Mouse (Mus musculus) megakaryocyte, embryonic 14.5 days (primary cell): ENCODE measurements around the gene 1700001L19Rik. TPM values are rescaled to one million over a fixed set of nuclear protein-coding genes. Genes with fewer than 3 reads are reported as not detected.

Source experiments
- H3K27me3 ChIP-seq: replicated peaks from 2 replicates; pipeline ENCODE3; 2012; ENCODE audit warnings: inconsistent platforms
- H3K36me3 ChIP-seq: replicated peaks from 2 replicates; pipeline ENCODE3; 2012; ENCODE audit warnings: low read length, inconsistent platforms, mixed read lengths
- H3K4me1 ChIP-seq: 2 replicates; pipeline ENCODE4 v1.6.1; 2012; ENCODE audit warnings: inconsistent platforms
- H3K4me3 ChIP-seq: replicated peaks from 2 replicates; pipeline ENCODE3; 2012; ENCODE audit warnings: moderate library complexity, mild to moderate bottlenecking, inconsistent platforms
- H3K9me3 ChIP-seq: 2 replicates; pipeline ENCODE4 v1.6.1; 2012; ENCODE audit warnings: inconsistent platforms
- FLI1 ChIP-seq: IDR thresholded peaks from 2 replicates; pipeline ENCODE4 v1.6.1; 2012; ENCODE audit warnings: low read length, inconsistent platforms, mixed read lengths
- GATA1 ChIP-seq: IDR thresholded peaks from 3 replicates; pipeline ENCODE4 v1.6.1; 2012; ENCODE audit warnings: mixed read lengths, low read length, inconsistent platforms, borderline replicate concordance
- polyA plus RNA-seq: library from polyadenylated mRNA; stranded (reverse); fragments of >175 nt; gene quantifications from 2 replicates; pipeline ENCODE4 v1.2.3, GENCODE M21; 2012; ENCODE audit warnings: low replicate concordance; ENCODE audit not compliant: insufficient read depth

The 1700001L19Rik gene
- polyA plus RNA-seq, 1 experiment = not detected

DNA sequence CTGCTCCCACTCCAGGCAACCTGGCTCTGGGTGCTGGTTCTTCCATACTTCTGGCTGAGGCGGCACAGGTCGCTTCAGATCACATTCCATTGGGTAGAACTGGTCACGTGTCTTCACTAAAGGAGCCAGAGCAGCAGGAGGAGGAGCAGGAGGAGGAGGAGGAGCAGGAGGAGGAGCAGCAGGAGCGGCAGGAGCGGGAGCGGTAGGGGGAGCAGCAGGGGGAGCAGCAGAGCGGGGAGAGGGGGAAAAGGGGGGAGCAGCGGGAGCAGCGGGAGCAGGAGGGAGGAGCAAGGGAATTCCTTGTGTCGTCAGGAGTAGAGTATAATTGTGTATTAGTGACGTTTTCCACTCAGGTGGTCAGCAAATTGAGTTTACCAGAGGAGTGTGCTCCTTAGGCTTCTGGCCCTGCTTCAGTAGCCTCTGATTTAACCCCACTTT is 8.5 kb downstream of the 1700001L19Rik start:
- Histone ChIP-seq H3K4me1 (no peaks in the 10 kb centered on the region), H3K27me3 (peaks cover 4% of the 10 kb centered on the region), H3K9me3 (peaks cover 7% of the 10 kb centered on the region), H3K4me3 (peak overlapping the region; percentile 78), H3K36me3 (no peaks in the 10 kb centered on the region)
- TF ChIP-seq GATA1 = no peak
- TF ChIP-seq FLI1 = no peak

GRCm38 (mm10) chr13:68607652-68608405 is 10.6 kb downstream of the 1700001L19Rik start:
- no peaks in the 10 kb centered on the region for H3K36me3 ChIP-seq
- TF ChIP-seq GATA1 (no peak), FLI1 (no peak)
- H3K4me3 ChIP-seq = peak overlapping the region; percentile 31
- H3K4me1 ChIP-seq = no peaks in the 10 kb centered on the region
- peaks cover 11% of the 10 kb centered on the region for H3K9me3 ChIP-seq
- H3K27me3 ChIP-seq = peaks cover 2% of the 10 kb centered on the region

GRCm38 (mm10) chr13:68622792-68623191 is 25.6 kb downstream of the 1700001L19Rik start:
- Histone ChIP-seq H3K36me3 (no peaks in the 10 kb centered on the region), H3K27me3 (no peaks in the 10 kb centered on the region), H3K4me3 (no peak overlapping the region), H3K9me3 (peaks cover 21% of the 10 kb centered on the region), H3K4me1 (no peaks in the 10 kb centered on the region)
- no peak for TF ChIP-seq FLI1
- no peak for TF ChIP-seq GATA1

DNA sequence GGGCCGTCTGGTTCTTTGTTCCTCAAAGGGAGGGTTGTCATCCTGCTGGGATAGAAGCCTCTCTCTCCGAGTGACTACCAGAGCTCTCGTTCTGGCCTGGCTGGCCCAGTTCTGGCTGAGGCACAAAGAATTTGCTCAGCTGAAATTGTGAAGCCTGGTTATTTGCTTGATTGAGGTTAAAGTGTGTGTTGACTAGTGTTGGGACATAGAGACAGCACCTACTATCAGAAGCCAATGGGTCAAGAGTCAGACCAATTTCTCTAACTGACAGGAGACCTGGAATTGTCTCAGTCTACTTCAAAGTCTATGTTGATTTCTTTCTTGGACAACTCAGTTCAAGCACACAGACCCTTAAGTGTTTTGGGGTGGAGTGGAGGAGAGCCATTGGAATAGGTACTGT is 29.8 kb downstream of the 1700001L19Rik start:
- Histone ChIP-seq H3K27me3 (no peaks in the 10 kb centered on the region), H3K36me3 (no peaks in the 10 kb centered on the region), H3K9me3 (peaks cover 44% of the 10 kb centered on the region), H3K4me1 (no peaks in the 10 kb centered on the region), H3K4me3 (no peak overlapping the region)
- no peak for TF ChIP-seq GATA1
- no peak for TF ChIP-seq FLI1

GRCm38 (mm10) chr13:68642786-68643185 is 45.6 kb downstream of the 1700001L19Rik start:
- no peaks in the 10 kb centered on the region for H3K4me1 ChIP-seq
- TF ChIP-seq FLI1 = no peak
- no peak for TF ChIP-seq GATA1
- no peak overlapping the region for H3K4me3 ChIP-seq
- no peaks in the 10 kb centered on the region for H3K27me3 ChIP-seq
- no peaks in the 10 kb centered on the region for H3K36me3 ChIP-seq
- H3K9me3 ChIP-seq = peaks cover 37% of the 10 kb centered on the region

Other genes starting within 250 kb of the 1700001L19Rik start
- 2.5 and 4.9 TPM in 2 replicates for gene Mtrr, start 15.3 kb upstream of the 1700001L19Rik start, polyA plus RNA-seq
- 0.28 TPM in 1 of 2 replicates, not detected in the other for gene Fastkd3, start 15.2 kb upstream of the 1700001L19Rik start, polyA plus RNA-seq